Mouse (Mus musculus) lung, adult 2 months (tissue): Measurements from ENCODE around the gene Rps2.
"Not testable (repeated sequence)": the region's sequence is repeated elsewhere in the genome, so short reads cannot be mapped to it uniquely, and the experiment has no call there.

Experiments used
- CTCF ChIP-seq: fragments of 200-500 bp; IDR thresholded peaks from 2 replicates; pipeline ENCODE4 v1.5.1; 2011; ENCODE audit warnings: mild to moderate bottlenecking, low read length, control low read depth; ENCODE audit not compliant: insufficient read depth
- POLR2A ChIP-seq: fragments of 200-500 bp; IDR thresholded peaks from 2 replicates; pipeline ENCODE4 v1.6.1; 2011; ENCODE audit warnings: low read depth, mild to moderate bottlenecking, control low read depth, low read length, borderline replicate concordance; ENCODE audit errors: extremely low read depth

GRCm38 (mm10) chr17:24720616-24721015 is 2.7 kb downstream of the Rps2 start:
- not testable (repeated sequence) for TF ChIP-seq POLR2A, CTCF
